Mouse (Mus musculus) kidney, adult 2 months (tissue): ENCODE measurements at regions not wholly inside any gene's neighbourhood (a gene's known extent, or its start where the extent isn't known, plus 50 kb on each side); places are given as distances from the start of the nearest gene placed in this dataset.

Source experiments
- CTCF ChIP-seq: fragments of 200-500 bp; conservative IDR thresholded peaks from 2 replicates; pipeline ENCODE4 v1.5.1; 2011; ENCODE audit warnings: low read depth, mild to moderate bottlenecking, control low read depth, low read length, moderate library complexity, mixed read lengths; ENCODE audit not compliant: insufficient read depth, insufficient read length
- POLR2A ChIP-seq: fragments of 200-500 bp; IDR thresholded peaks from one replicate; pipeline ENCODE4 v1.6.1; 2011; ENCODE audit warnings: low read depth, low read length, control low read depth

GRCm38 (mm10) chr10:96358984-96359383 lies 222.6 kb downstream of the Gm5426 start:
- TF ChIP-seq POLR2A (no peak), CTCF (no peak)
